Comparison of ENCODE assay signal across 22 mouse cellular contexts in the genomic region with DNA sequence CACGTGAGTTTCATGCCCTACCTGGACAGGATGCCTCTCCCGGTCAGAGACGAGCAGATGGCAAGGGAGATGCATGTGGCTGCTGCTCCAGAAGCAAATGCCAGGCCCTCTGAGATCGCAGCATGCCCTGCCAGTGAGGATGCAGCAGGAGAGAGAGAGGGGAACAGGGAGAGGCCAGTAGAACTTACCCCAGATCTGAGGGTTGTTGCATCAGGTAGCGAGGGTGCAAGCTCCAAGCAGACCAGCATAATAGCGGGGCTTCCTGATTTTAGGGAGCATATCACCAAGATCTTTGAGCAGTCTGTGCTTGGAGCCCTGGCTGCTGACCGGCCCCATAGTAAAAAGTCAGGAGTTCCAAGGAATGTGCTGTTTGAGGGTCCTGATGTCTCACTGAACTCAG. TPM values are rescaled to one million over a fixed set of nuclear protein-coding genes. Genes with fewer than 3 reads are reported as not detected.
DNase-seq lines count a peak whose midpoint lies in the region; ATAC-seq lines count a peak whose summit lies in the region.
"Had no signal": no experiment of that assay in that cellular context is flagged by ENCODE, and none has a peak within 500 bp of the region (broad histone marks: within the 10 kb centered on the region; RNA-seq: fewer than 3 reads in every experiment).

No protein-coding gene starts in this region.

- DNase-seq in cerebellum, adult 9-10 months, result peak; percentile 36
- DNase-seq in cerebellum, postnatal 4 days (ENCODE audit: low spot score in 2 of 2), result no peak
- DNase-seq in heart, embryonic 10.5 days (ENCODE audit: low spot score), result no peak
- DNase-seq in MN1 (ENCODE audit: low spot score), result peak; percentile 34
- DNase-seq in midbrain, embryonic 11.5 days (ENCODE audit: low spot score, missing footprints), result no peak
- DNase-seq in testis, postnatal 14 days (ENCODE audit: low spot score), result no peak
- DNase-seq: adrenal gland, adult 8-10 months; kidney, postnatal 25 days; lung, postnatal 36 days; right cerebral cortex, adult 18-20 months; right cerebral cortex, postnatal 4 days; thymus, postnatal 36 days had no signal

- H3K27me3 ChIP-seq in heart, embryonic 15.5 days, result peaks cover 5% of the 10 kb centered on the region; the same call in 1 of the 2 replicates
- peaks cover 41% of the 10 kb centered on the region for H3K27me3 ChIP-seq in heart, embryonic 10.5 days (ENCODE audit: insufficient read depth, poor library complexity, severe bottlenecking)
- no peaks in the 10 kb centered on the region for H3K27me3 ChIP-seq in midbrain, embryonic 11.5 days (ENCODE audit: control insufficient read depth, insufficient read depth, low read length)
- H3K27me3 ChIP-seq: lung, embryonic 15.5 days had no signal

- H3K9me3 ChIP-seq in heart, embryonic 15.5 days (replicated peaks), result no peaks in the 10 kb centered on the region
- H3K9me3 ChIP-seq in heart, embryonic 10.5 days, result no peaks in the 10 kb centered on the region
- H3K9me3 ChIP-seq in midbrain, embryonic 11.5 days (ENCODE audit: control insufficient read depth, low read length), result no peaks in the 10 kb centered on the region
- H3K9me3 ChIP-seq: forebrain, embryonic 12.5 days; lung, embryonic 15.5 days had no signal

- H3K9ac ChIP-seq in heart, embryonic 15.5 days, result 0 out of 2 replicates have a peak overlapping the region, but pooled peaks have one; percentile 7
- no peak overlapping the region for H3K9ac ChIP-seq in midbrain, embryonic 11.5 days (ENCODE audit: low read length)
- H3K9ac ChIP-seq: forebrain, embryonic 12.5 days; liver, embryonic 14.5 days; lung, embryonic 15.5 days had no signal

- 87% methylated on average over 7 of the region's 7 CpGs for WGBS in heart, embryonic 15.5 days
- WGBS in heart, embryonic 10.5 days, result 77% methylated on average over 7 of the region's 7 CpGs
- WGBS in midbrain, embryonic 11.5 days, result 88% methylated on average over 7 of the region's 7 CpGs

- ATAC-seq in heart, embryonic 15.5 days (replicated peaks; ENCODE audit: insufficient number of reproducible peaks, insufficient read depth, low FRiP score, low read depth), result no peak
- peak; percentile 66 for ATAC-seq in megakaryocyte, adult 5-6 weeks (ENCODE audit: poor library complexity, severe bottlenecking)
- ATAC-seq in midbrain, embryonic 11.5 days (ENCODE audit: low FRiP score), result no peak
- ATAC-seq: CD4-positive, CD25-positive, alpha-beta regulatory T cell, adult 4 months; intestine, postnatal 0 days; midbrain, embryonic 16.5 days had no signal

- H3K27ac ChIP-seq in heart, embryonic 15.5 days, result no peak overlapping the region
- no peak overlapping the region for H3K27ac ChIP-seq in heart, embryonic 10.5 days
- H3K27ac ChIP-seq in midbrain, embryonic 11.5 days (ENCODE audit: low read depth, low read length), result no peak overlapping the region
- H3K27ac ChIP-seq: forebrain, embryonic 12.5 days; left cerebral cortex, adult 2 months; liver, embryonic 14.5 days; lung, embryonic 15.5 days had no signal

- no peak overlapping the region for H3K4me3 ChIP-seq in heart, embryonic 15.5 days
- H3K4me3 ChIP-seq in heart, embryonic 10.5 days, result no peak overlapping the region
- no peak overlapping the region for H3K4me3 ChIP-seq in midbrain, embryonic 11.5 days (ENCODE audit: low read depth, low read length)
- H3K4me3 ChIP-seq: forebrain, embryonic 12.5 days; left cerebral cortex, adult 2 months; lung, embryonic 15.5 days had no signal

- peak overlapping the region; percentile 15; the same call in 1 of the 2 replicates for H3K4me2 ChIP-seq in heart, embryonic 15.5 days
- no peak overlapping the region for H3K4me2 ChIP-seq in midbrain, embryonic 11.5 days
- H3K4me2 ChIP-seq: forebrain, embryonic 12.5 days; heart, embryonic 11.5 days; lung, embryonic 15.5 days had no signal

- H3K36me3 ChIP-seq in heart, embryonic 15.5 days, result no peaks in the 10 kb centered on the region
- no peaks in the 10 kb centered on the region for H3K36me3 ChIP-seq in heart, embryonic 10.5 days
- no peaks in the 10 kb centered on the region for H3K36me3 ChIP-seq in midbrain, embryonic 11.5 days (ENCODE audit: control insufficient read depth, insufficient read depth, low read length)
- H3K36me3 ChIP-seq: forebrain, embryonic 12.5 days; lung, embryonic 15.5 days had no signal

- H3K4me1 ChIP-seq in heart, embryonic 15.5 days (replicated peaks), result peaks cover 39% of the 10 kb centered on the region
- H3K4me1 ChIP-seq in heart, embryonic 10.5 days, result peaks cover 41% of the 10 kb centered on the region
- H3K4me1 ChIP-seq in midbrain, embryonic 11.5 days (ENCODE audit: control insufficient read depth, insufficient read depth, low read length), result no peaks in the 10 kb centered on the region
- H3K4me1 ChIP-seq: forebrain, embryonic 12.5 days had no signal

RNA-seq across cellular contexts. Expression of a gene that starts 48.1 kb away (rescaled TPM):
- polyA plus RNA-seq in heart, embryonic 15.5 days (2015; fragmentation: Nextera tagmentation; extraction: Ambion mirVana), result 43.2 and 46.8 TPM in 2 replicates
- polyA plus RNA-seq in heart, embryonic 10.5 days (2016; fragmentation: Nextera tagmentation; extraction: Ambion mirVana), result 44.8 and 50.8 TPM in 2 replicates
- total RNA-seq in megakaryocyte, adult 5-6 weeks (2015), result 0.38 and 1.8 TPM in 2 replicates
- total RNA-seq in megakaryocyte, adult 5-6 weeks (2017), result 0.16 and 0.22 TPM in 2 replicates
- polyA plus RNA-seq in midbrain, embryonic 11.5 days (2014; fragmentation: Nextera tagmentation; extraction: Ambion mirVana), result 45.8 and 47.3 TPM in 2 replicates

RNA-seq across cellular contexts. Expression of a gene that starts 52.4 kb away (rescaled TPM):
- polyA plus RNA-seq in heart, embryonic 15.5 days (2015; fragmentation: Nextera tagmentation; extraction: Ambion mirVana), result 115 and 118 TPM in 2 replicates
- 131 and 152 TPM in 2 replicates for polyA plus RNA-seq in heart, embryonic 10.5 days (2016; fragmentation: Nextera tagmentation; extraction: Ambion mirVana)
- 152 and 195 TPM in 2 replicates for total RNA-seq in megakaryocyte, adult 5-6 weeks (2015)
- 146 and 152 TPM in 2 replicates for total RNA-seq in megakaryocyte, adult 5-6 weeks (2017)
- 223 and 239 TPM in 2 replicates for polyA plus RNA-seq in midbrain, embryonic 11.5 days (2014; fragmentation: Nextera tagmentation; extraction: Ambion mirVana)

Comparison
In these comparisons a context has a peak if more than half of its experiments do, and no peak if none do; other contexts are left out.
1. DNase-seq: peak in cerebellum, adult 9-10 months (single experiment) and MN1 (single experiment); none in cerebellum, postnatal 4 days (0 of 2), heart, embryonic 10.5 days (single experiment), midbrain, embryonic 11.5 days (single experiment) and testis, postnatal 14 days (single experiment).